Comparison of ENCODE assay signal across 13 mouse cellular contexts in genomic region chr15:91077457-91078410, GRCm38 (mm10). TPM values are rescaled to one million over a fixed set of nuclear protein-coding genes. Genes with fewer than 3 reads are reported as not detected.
A peak's percentile ranks its signal among the peaks of the same experiment; 100 is the strongest.
DNase-seq lines count a peak whose midpoint lies in the region; ATAC-seq lines count a peak whose summit lies in the region.
"Had no signal": no experiment of that assay in that cellular context is flagged by ENCODE, and none has a peak within 500 bp of the region (broad histone marks: within the 10 kb centered on the region; RNA-seq: fewer than 3 reads in every experiment).

No protein-coding gene starts in this region.

- peak; percentile 85 for DNase-seq in heart, adult 11 months
- no peak for DNase-seq in heart, postnatal 10 days
- DNase-seq in embryo, embryonic 11 days = peak; percentile 65
- no peak for DNase-seq in yolk sac, embryonic 10.5 days (ENCODE audit: low spot score)
- DNase-seq in lung, adult 18-20 months = no peak
- DNase-seq: cerebellum, adult 9-11 months; heart, adult 18-20 months; kidney, postnatal 4 days; right cerebral cortex, postnatal 14 days had no signal

- 0 out of 2 replicates have a peak overlapping the region, but pooled peaks have one; percentile 12 for H3K27ac ChIP-seq in hindbrain, embryonic 12.5 days
- no peak overlapping the region; the same call in 1 of the 2 replicates for H3K27ac ChIP-seq in neural tube, embryonic 13.5 days (replicated peaks)
- no peak overlapping the region for H3K27ac ChIP-seq in heart, embryonic 11.5 days (ENCODE audit: low read depth, low read length)
- H3K27ac ChIP-seq: lung, embryonic 15.5 days had no signal

- 23% methylated on average over 15 of the region's 15 CpGs for WGBS in hindbrain, embryonic 12.5 days
- WGBS in neural tube, embryonic 13.5 days = 20% methylated on average over 15 of the region's 15 CpGs
- WGBS in heart, embryonic 11.5 days (ENCODE audit: insufficient replicate concordance) = 45% methylated on average over 15 of the region's 15 CpGs

- peaks cover 9% of the 10 kb centered on the region for H3K4me1 ChIP-seq in hindbrain, embryonic 12.5 days
- H3K4me1 ChIP-seq in neural tube, embryonic 13.5 days (replicated peaks) = peaks cover 13% of the 10 kb centered on the region
- no peaks in the 10 kb centered on the region for H3K4me1 ChIP-seq in heart, embryonic 11.5 days (ENCODE audit: control insufficient read depth, insufficient read depth, low read length)
- H3K4me1 ChIP-seq: lung, embryonic 15.5 days had no signal

- peak; percentile 76 for ATAC-seq in hindbrain, embryonic 12.5 days (ENCODE audit: low FRiP score)
- peak; percentile 81 for ATAC-seq in neural tube, embryonic 13.5 days (ENCODE audit: low read depth)
- ATAC-seq in heart, embryonic 11.5 days (replicated peaks; ENCODE audit: insufficient number of reproducible peaks, low FRiP score, low TSS enrichment) = no peak

- intact Hi-C loops in heart, postnatal 10 days (cut with DNase I) = no loop called here

- H3K4me2 ChIP-seq in hindbrain, embryonic 12.5 days (replicated peaks) = no peak overlapping the region
- no peak overlapping the region for H3K4me2 ChIP-seq in neural tube, embryonic 13.5 days
- no peak overlapping the region for H3K4me2 ChIP-seq in heart, embryonic 11.5 days
- H3K4me2 ChIP-seq: lung, embryonic 15.5 days had no signal

- no peak overlapping the region for H3K9ac ChIP-seq in hindbrain, embryonic 12.5 days
- no peak overlapping the region for H3K9ac ChIP-seq in neural tube, embryonic 13.5 days
- no peak overlapping the region for H3K9ac ChIP-seq in heart, embryonic 11.5 days (ENCODE audit: low read depth, low read length)
- H3K9ac ChIP-seq: lung, embryonic 15.5 days had no signal

- H3K9me3 ChIP-seq in hindbrain, embryonic 12.5 days (replicated peaks) = no peaks in the 10 kb centered on the region
- no peaks in the 10 kb centered on the region for H3K9me3 ChIP-seq in neural tube, embryonic 13.5 days
- no peaks in the 10 kb centered on the region for H3K9me3 ChIP-seq in heart, embryonic 11.5 days (replicated peaks; ENCODE audit: control insufficient read depth, low read length)
- H3K9me3 ChIP-seq: lung, embryonic 15.5 days had no signal

- H3K4me3 ChIP-seq in hindbrain, embryonic 12.5 days = no peak overlapping the region
- H3K4me3 ChIP-seq in neural tube, embryonic 13.5 days = no peak overlapping the region
- no peak overlapping the region for H3K4me3 ChIP-seq in heart, embryonic 11.5 days (ENCODE audit: low read depth, low read length)
- H3K4me3 ChIP-seq: lung, embryonic 15.5 days had no signal

- H3K36me3 ChIP-seq in hindbrain, embryonic 12.5 days = no peaks in the 10 kb centered on the region
- no peaks in the 10 kb centered on the region for H3K36me3 ChIP-seq in neural tube, embryonic 13.5 days
- H3K36me3 ChIP-seq in heart, embryonic 11.5 days (ENCODE audit: control insufficient read depth, insufficient read depth, low read length) = no peaks in the 10 kb centered on the region
- H3K36me3 ChIP-seq: lung, embryonic 15.5 days had no signal

- 0 out of 2 replicates have a peak, but pooled peaks cover 4% of the 10 kb centered on the region for H3K27me3 ChIP-seq in hindbrain, embryonic 12.5 days
- no peaks in the 10 kb centered on the region for H3K27me3 ChIP-seq in neural tube, embryonic 13.5 days
- no peaks in the 10 kb centered on the region for H3K27me3 ChIP-seq in heart, embryonic 11.5 days (ENCODE audit: control insufficient read depth, insufficient read depth, low read length)
- H3K27me3 ChIP-seq: lung, embryonic 15.5 days had no signal

RNA-seq across cellular contexts. Expression of gene Kif21a, which starts 28.0 kb away (rescaled TPM):
- 1 to 10 TPM; 7.6 to 8.0 TPM for total RNA-seq in heart, postnatal 10 days (2021)
- 38.6 and 39.7 TPM in 2 replicates for polyA plus RNA-seq in hindbrain, embryonic 12.5 days (2016; fragmentation: Nextera tagmentation; extraction: Ambion mirVana)
- 42.0 and 46.0 TPM in 2 replicates for polyA plus RNA-seq in neural tube, embryonic 13.5 days (2015; fragmentation: Nextera tagmentation; extraction: Ambion mirVana)
- polyA plus RNA-seq in heart, embryonic 11.5 days (2014; fragmentation: Nextera tagmentation; extraction: Ambion mirVana) = 6.5 TPM in 2 replicates

Comparison
In these comparisons a context has a peak if more than half of its experiments do, and no peak if none do; other contexts are left out.
1. DNase-seq: peak in heart, adult 11 months (single experiment) and embryo, embryonic 11 days (single experiment); none in heart, postnatal 10 days (0 of 2), yolk sac, embryonic 10.5 days (single experiment) and lung, adult 18-20 months (0 of 2).